Mouse (Mus musculus) G1E (cell line): ENCODE data around the gene Mapk8ip3.

Source experiments
- CTCF ChIP-seq: IDR thresholded peaks from 2 replicates; pipeline ENCODE4 v1.5.1; 2012; ENCODE audit warnings: low read depth, low read length, inconsistent platforms, mixed read lengths
- GATA1 ChIP-seq: IDR thresholded peaks from 2 replicates; pipeline ENCODE4 v1.6.1; 2012; ENCODE audit warnings: borderline replicate concordance, low read length, inconsistent platforms, mixed read lengths
- GATA2 ChIP-seq: IDR thresholded peaks from 2 replicates; pipeline ENCODE4 v1.6.1; 2012; ENCODE audit warnings: low read depth, low read length, inconsistent platforms, borderline replicate concordance

GRCm38 (mm10) chr17:24950671-24951070 is 13.9 kb upstream of the Mapk8ip3 start:
- TF ChIP-seq CTCF = no peak
- TF ChIP-seq GATA1 = no peak
- TF ChIP-seq GATA2 = no peak
